Mouse (Mus musculus): ENCODE measurements around the gene Trpm5.

DNA sequence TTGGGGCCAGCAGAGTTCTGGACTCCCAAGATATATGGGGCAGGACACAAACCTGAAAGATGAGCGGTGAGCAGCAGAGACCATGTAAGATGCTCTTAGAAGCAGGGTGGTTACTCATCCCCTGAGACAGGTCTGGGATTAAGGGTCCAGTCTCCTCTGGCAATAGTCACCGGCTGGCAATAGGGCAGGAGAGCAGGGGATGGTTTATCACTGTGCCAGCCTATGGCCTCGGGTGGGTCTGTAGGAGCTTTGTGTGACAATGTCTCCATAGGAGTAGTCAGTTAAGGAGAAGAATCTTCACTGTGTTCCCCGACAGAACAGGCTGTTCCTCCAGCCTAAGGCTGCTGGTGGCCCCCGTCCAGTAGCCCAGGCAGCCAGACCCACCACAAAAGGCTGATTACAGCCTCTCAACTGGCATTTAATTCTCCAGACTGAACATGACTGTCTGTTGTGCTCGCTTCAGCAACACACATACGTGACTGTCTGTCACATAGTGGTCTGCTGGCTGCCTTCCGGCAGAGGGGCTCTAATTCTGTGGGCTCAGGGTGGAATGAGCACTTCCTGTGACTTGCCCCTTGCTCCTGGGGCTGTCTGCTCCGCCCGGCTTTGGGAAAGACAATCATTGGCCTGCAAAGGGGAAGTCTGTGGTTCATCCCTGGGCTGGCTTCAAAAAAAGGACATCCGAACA, 38.8 kb downstream of the Trpm5 start:
- no peak for TF ChIP-seq CTCF (IDR thresholded peaks at IDR 0.05)
- no peak for TF ChIP-seq EP300 (IDR thresholded peaks at IDR 0.05)
